Mouse (Mus musculus) forebrain, postnatal 0 days (tissue): ENCODE data around the gene Acoxl. TPM values are rescaled to one million over a fixed set of nuclear protein-coding genes. Genes with fewer than 3 reads are reported as not detected.

Experiments
- ATAC-seq: fragments of 200-750 bp; cut with Nextera tagmentation; 2 replicates; pipeline ENCODE4 v1.8.0; 2017; ENCODE audit warnings: mild to moderate bottlenecking, moderate library complexity
- DNase-seq: peaks from one replicate; pipeline ENCODE4 v3.0.0-alpha.2; 2015
- H3K27ac ChIP-seq: fragments of 300-500 bp; sonication (generic); 2 replicates; pipeline ENCODE4 v1.5.1; 2014; ENCODE audit warnings: low read depth, mild to moderate bottlenecking, antibody characterized with exemption, low read length, moderate library complexity, mixed read lengths
- H3K27me3 ChIP-seq: fragments of 300-500 bp; sonication (generic); 2 replicates; pipeline ENCODE4 v1.6.1; 2014; ENCODE audit warnings: mild to moderate bottlenecking, low read length, mixed read lengths; ENCODE audit not compliant: insufficient read depth
- H3K36me3 ChIP-seq: fragments of 300-500 bp; sonication (generic); 2 replicates; pipeline ENCODE4 v1.6.1; 2014; ENCODE audit warnings: mild to moderate bottlenecking, moderate library complexity; ENCODE audit not compliant: insufficient read depth
- H3K4me1 ChIP-seq: fragments of 300-500 bp; sonication (generic); 2 replicates; pipeline ENCODE4 v1.6.1; 2014; ENCODE audit warnings: antibody characterized with exemption; ENCODE audit not compliant: insufficient read depth
- H3K4me2 ChIP-seq: fragments of 300-500 bp; sonication (generic); 2 replicates; pipeline ENCODE4 v1.6.1; 2014; ENCODE audit warnings: low read depth, mild to moderate bottlenecking, moderate library complexity
- H3K4me3 ChIP-seq: fragments of 300-500 bp; sonication (generic); 2 replicates; pipeline ENCODE4 v1.5.1; 2014; ENCODE audit warnings: low read depth, low read length, mixed read lengths
- H3K9ac ChIP-seq: fragments of 300-500 bp; sonication (generic); 2 replicates; pipeline ENCODE4 v1.6.1; 2014; ENCODE audit warnings: mild to moderate bottlenecking
- H3K9me3 ChIP-seq: fragments of 300-500 bp; sonication (generic); 2 replicates; pipeline ENCODE4 v1.6.1; 2016; ENCODE audit warnings: low read length
- CTCF ChIP-seq: sonication (generic); IDR thresholded peaks from 2 replicates; pipeline ENCODE4 v1.5.1; 2016; ENCODE audit warnings: antibody characterized with exemption, control low read depth, low read depth
- WGBS: fragments of 180-500 bp; shearing (Covaris S2); extraction: QIAGEN DNeasy Blood & Tissue Kit; methylation state at CpG from one replicate; pipeline ENCODE4 v1.1.7; 2014; 5-methylcytosine and 5-hydroxymethylcytosine counted together
- polyA plus RNA-seq: library from polyadenylated mRNA; unstranded; fragments of >200 nt; fragmentation: Nextera tagmentation; extraction: Ambion mirVana; gene quantifications from 2 replicates; pipeline ENCODE4 v1.2.1, GENCODE M21; 2015
- total RNA-seq: library from RNA; depleted of rRNA; stranded (reverse); fragments of >200 nt; gene quantifications from 2 replicates; pipeline ENCODE4 v1.2.3, GENCODE M21; 2014

Gene Acoxl
- total and polyA plus RNA-seq, 2 experiments from 2014 or later: 0.10 TPM; not detected in 1

DNA sequence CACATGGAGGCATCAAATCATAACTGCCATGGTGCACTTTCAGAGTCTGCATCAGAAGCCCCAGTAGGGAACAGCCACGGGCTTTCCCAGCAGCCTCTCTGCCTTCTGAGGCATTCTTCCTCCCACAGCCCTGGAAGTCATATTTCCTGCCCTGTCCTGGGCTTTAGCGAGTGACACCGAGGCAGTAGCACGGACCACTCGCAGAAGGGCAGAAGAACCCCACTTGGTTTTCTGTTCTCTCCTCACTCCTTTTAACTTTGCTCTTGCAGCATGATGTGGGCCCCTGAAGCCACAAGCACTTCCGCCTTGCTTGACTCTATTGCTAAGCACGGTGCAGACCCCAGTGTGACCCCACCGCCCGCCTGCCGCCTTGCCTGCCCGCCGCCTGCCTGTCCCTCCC lies 189.0 kb downstream of the Acoxl start:
- no peak overlapping the region for H3K9ac ChIP-seq
- no peak for TF ChIP-seq CTCF
- H3K4me1 ChIP-seq: no peaks in the 10 kb centered on the region
- no peaks in the 10 kb centered on the region for H3K36me3 ChIP-seq
- no peak overlapping the region for H3K4me2 ChIP-seq
- ATAC-seq (no peak), DNase-seq (no peak)
- no peak overlapping the region for H3K4me3 ChIP-seq
- H3K9me3 ChIP-seq: no peaks in the 10 kb centered on the region
- H3K27ac ChIP-seq: no peak overlapping the region
- 91% methylated on average over 12 of the region's 12 CpGs for WGBS
- no peaks in the 10 kb centered on the region for H3K27me3 ChIP-seq

DNA sequence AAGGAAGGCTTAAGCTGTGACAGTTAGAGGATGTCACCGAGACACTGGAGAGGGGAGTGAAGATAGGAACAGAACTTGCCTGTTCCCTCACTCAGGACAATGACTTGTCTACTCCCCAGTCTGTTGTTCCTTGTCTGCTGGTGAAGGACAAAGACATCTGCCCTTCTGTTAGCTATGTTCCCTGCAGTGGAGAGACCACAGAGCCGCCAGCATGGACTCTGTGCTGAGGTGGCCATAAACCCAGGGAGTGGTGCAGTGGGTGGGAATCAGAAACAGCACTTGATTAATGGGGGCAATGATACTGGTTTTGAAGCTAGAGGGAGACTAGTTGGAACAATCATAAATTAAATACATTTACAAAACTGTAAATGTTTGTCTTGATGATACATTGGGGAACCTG lies 191.3 kb downstream of the Acoxl start:
- 66% methylated on average over 2 of the region's 2 CpGs for WGBS
- no peak overlapping the region for H3K4me3 ChIP-seq

DNA sequence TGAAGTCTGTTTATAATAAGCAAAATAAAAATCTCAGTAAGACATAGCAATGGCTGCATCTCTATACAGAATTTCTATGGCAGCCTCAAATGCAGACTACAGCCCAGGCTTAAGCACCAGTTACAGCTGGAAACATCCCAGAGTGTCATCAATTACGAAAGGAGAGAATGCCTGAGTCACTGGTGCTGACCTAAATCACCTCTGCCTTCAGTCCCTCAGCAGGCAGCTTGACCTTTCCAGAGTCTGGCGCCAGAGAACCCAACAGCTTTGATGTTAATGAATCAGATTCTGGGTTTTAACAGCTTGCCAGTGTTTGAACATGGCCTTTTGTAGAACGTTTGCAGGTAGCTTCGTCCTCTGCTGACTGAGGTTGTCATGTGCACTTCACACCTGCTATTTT lies 193.4 kb downstream of the Acoxl start:
- ATAC-seq (no peak), DNase-seq (no peak)
- Histone ChIP-seq H3K4me3 (no peak overlapping the region), H3K4me1 (no peaks in the 10 kb centered on the region), H3K9me3 (no peaks in the 10 kb centered on the region), H3K4me2 (no peak overlapping the region), H3K27me3 (no peaks in the 10 kb centered on the region), H3K9ac (no peak overlapping the region), H3K36me3 (no peaks in the 10 kb centered on the region), H3K27ac (no peak overlapping the region)
- WGBS: 26% methylated on average over 4 of the region's 4 CpGs
- TF ChIP-seq CTCF: no peak

More for the DNA sequence above, 191.3 kb downstream of the Acoxl start:
- Histone ChIP-seq H3K27me3 (no peaks in the 10 kb centered on the region), H3K9me3 (no peaks in the 10 kb centered on the region), H3K36me3 (no peaks in the 10 kb centered on the region), H3K9ac (no peak overlapping the region), H3K4me1 (no peaks in the 10 kb centered on the region), H3K4me2 (no peak overlapping the region), H3K27ac (no peak overlapping the region)
- no peak for TF ChIP-seq CTCF
- no peak for DNase-seq
- no peak for ATAC-seq

DNA sequence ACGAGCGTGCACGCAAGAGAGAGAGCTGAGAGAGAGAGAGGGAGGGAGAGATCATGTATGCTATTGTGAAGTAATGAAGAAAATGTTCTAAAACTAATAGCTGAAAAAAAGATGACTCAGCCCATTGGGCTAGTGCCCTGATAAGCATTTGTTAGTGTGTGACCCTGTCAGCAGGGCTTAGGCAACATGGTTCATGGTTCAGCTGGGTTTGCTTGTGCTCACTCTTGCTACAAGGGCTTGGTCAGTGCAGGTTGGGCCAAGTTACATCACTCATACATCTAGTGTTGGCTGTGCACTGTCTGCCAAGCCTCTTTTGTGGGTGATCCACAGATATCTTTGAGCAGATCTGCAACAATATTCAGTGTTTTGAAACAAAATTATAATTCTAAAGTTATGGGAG lies 194.8 kb downstream of the Acoxl start:
- TF ChIP-seq CTCF: no peak
- no peaks in the 10 kb centered on the region for H3K36me3 ChIP-seq
- H3K4me3 ChIP-seq: no peak overlapping the region
- ATAC-seq (no peak), DNase-seq (no peak)
- H3K27ac ChIP-seq: no peak overlapping the region
- H3K4me2 ChIP-seq: no peak overlapping the region
- H3K4me1 ChIP-seq: no peaks in the 10 kb centered on the region
- no peaks in the 10 kb centered on the region for H3K27me3 ChIP-seq
- no peak overlapping the region for H3K9ac ChIP-seq
- WGBS: 77% methylated on average over 3 of the region's 3 CpGs
- H3K9me3 ChIP-seq: no peaks in the 10 kb centered on the region

DNA sequence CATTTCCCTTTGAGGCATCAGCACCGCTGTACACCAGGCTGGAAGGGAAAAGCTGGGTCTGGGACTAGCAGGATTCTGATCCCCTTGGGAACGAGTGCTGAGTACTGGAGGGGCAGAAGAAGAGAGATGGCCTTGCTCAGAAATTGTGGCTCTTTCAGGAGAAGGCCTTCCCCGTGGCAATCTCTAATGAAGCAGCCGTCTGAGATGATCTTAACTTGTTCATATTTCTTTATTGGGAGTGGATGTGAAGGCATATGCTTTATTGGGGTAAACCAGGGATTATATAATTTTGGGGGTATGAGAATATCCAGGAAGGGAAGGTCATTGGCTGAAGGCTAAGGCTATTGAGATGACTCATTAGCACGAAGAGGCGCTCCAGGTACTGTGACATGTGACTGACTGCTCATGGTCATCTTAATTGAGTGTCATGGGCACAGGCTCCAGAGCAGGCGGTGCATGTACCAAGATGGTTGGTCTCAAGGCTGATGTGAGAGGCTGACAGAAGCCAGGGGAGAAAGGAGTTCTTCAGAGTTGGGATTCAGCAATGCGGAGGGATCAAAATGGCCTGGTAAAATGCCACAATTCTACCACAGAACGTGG lies 195.5 kb downstream of the Acoxl start:
- no peak for TF ChIP-seq CTCF
- no peaks in the 10 kb centered on the region for H3K4me1 ChIP-seq
- 91% methylated on average over 9 of the region's 9 CpGs for WGBS
- H3K4me3 ChIP-seq: no peak overlapping the region
- DNase-seq (no peak), ATAC-seq (no peak)
- no peak overlapping the region for H3K4me2 ChIP-seq
- H3K36me3 ChIP-seq: no peaks in the 10 kb centered on the region
- no peaks in the 10 kb centered on the region for H3K9me3 ChIP-seq
- H3K27me3 ChIP-seq: no peaks in the 10 kb centered on the region
- H3K9ac ChIP-seq: no peak overlapping the region
- no peak overlapping the region for H3K27ac ChIP-seq

DNA sequence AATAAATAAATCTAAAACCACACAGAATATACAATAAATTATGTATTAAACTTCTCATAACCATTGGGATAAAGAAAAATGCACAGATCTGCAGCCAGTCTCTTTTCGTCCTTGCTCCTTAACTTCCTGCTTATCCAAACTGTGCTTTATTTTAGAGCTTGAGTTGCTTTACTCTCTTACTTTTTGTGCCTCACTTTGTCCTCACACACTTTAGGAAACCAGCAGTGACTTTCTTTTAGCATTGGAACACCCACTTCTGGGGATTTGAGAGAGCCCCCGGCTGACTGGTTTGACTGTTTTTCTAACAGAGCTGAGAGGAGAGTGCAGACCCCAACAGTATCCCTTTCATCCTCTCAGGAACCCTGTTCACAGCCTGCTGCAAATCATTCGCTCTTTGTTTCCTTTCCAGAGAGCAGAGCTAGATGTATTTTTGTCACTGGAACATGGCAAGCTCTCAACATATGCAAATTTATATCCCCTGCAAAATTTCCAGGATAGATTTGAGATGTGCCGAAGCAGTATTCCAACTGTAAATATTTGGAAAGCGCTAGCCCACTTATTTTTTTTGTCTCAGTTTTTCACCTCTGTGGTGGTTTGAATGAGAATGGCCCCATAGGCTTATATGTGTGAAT lies 199.7 kb downstream of the Acoxl start:
- H3K4me2 ChIP-seq: no peak overlapping the region
- H3K27me3 ChIP-seq: no peaks in the 10 kb centered on the region
- no peak overlapping the region for H3K4me3 ChIP-seq
- H3K9ac ChIP-seq: no peak overlapping the region
- no peak overlapping the region for H3K27ac ChIP-seq
- no peaks in the 10 kb centered on the region for H3K4me1 ChIP-seq
- TF ChIP-seq CTCF: no peak
- no peaks in the 10 kb centered on the region for H3K36me3 ChIP-seq
- WGBS: 77% methylated on average over 5 of the region's 5 CpGs
- no peaks in the 10 kb centered on the region for H3K9me3 ChIP-seq
- ATAC-seq: no peak
- no peak for DNase-seq

DNA sequence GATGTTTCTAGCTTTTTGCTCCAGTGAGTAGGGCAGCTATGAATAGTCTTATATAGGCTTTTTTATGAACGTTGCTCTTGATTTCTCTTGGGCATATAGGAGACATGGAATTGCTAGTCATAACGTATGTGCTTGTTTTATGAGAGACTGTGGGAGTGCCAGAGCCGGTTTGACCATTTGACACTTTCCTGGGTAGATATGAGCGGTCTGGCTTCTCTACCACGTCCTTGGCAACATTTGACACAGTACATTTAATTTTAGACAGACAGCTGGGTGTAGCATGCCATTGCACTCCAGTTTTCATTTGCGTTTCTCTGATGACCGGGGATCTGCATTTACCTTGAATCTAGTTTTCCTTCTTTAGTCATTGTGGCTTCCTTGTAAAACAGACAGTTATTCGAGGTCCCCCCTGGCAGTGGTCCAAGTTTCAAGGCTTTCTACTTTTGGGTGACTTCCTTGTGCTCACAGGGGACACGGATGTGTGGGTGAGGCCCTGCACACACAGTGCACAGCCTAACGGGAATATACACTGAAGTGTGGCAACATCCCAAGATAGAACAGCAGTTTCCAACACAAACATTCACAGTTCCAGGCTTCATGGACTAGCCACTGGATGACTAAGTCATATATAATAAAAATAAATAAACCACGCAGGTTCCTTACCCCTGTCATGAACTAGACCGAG lies 202.5 kb downstream of the Acoxl start:
- 80% methylated on average over 12 of the region's 12 CpGs for WGBS
- Histone ChIP-seq H3K27ac (no peak overlapping the region), H3K27me3 (no peaks in the 10 kb centered on the region), H3K4me1 (no peaks in the 10 kb centered on the region), H3K9me3 (no peaks in the 10 kb centered on the region), H3K4me3 (no peak overlapping the region), H3K9ac (no peak overlapping the region), H3K36me3 (no peaks in the 10 kb centered on the region), H3K4me2 (no peak overlapping the region)
- no peak for TF ChIP-seq CTCF
- no peak for DNase-seq
- no peak for ATAC-seq
